Mouse (Mus musculus) megakaryocyte-erythroid progenitor cell, adult 5-6 weeks (primary cell): Measurements from ENCODE around the gene Vcp. TPM values are rescaled to one million over a fixed set of nuclear protein-coding genes. Genes with fewer than 3 reads are reported as not detected.
A peak's percentile ranks its signal among the peaks of the same experiment; 100 is the strongest.

ENCODE experiments used
- ATAC-seq: replicated peaks from 2 replicates; pipeline ENCODE4 v1.8.0; 2016; ENCODE audit warnings: mild to moderate bottlenecking, inconsistent platforms; ENCODE audit not compliant: severe bottlenecking, poor library complexity, low FRiP score, low TSS enrichment
- total RNA-seq, 2 experiments: library from RNA; stranded (forward) in 1 of 2; stranded (reverse) in 1 of 2; fragments of 200-1000, 215-1000 nt in 1 of 2; fragments of >200 nt in 1 of 2; fragmentation: Nextera tagmentation in 1 of 2; gene quantifications; 2 replicates each; pipeline ENCODE4 v1.2.3; 2014 to 2017

The Vcp gene
- total RNA-seq, 2 experiments from 2014 or later: 186 to 346 TPM

- no peak for ATAC-seq
These were observed 50.2 kb downstream of the Vcp start for GRCm38 (mm10) chr4:42950065-42950558.

GRCm38 (mm10) chr4:42949676-42950051, 50.6 kb downstream of the Vcp start, which contains the start of gene Dnajb5:
Dnajb5 (plus strand) TSS chr4:42949814.
- ATAC-seq: peak; percentile 97

DNA sequence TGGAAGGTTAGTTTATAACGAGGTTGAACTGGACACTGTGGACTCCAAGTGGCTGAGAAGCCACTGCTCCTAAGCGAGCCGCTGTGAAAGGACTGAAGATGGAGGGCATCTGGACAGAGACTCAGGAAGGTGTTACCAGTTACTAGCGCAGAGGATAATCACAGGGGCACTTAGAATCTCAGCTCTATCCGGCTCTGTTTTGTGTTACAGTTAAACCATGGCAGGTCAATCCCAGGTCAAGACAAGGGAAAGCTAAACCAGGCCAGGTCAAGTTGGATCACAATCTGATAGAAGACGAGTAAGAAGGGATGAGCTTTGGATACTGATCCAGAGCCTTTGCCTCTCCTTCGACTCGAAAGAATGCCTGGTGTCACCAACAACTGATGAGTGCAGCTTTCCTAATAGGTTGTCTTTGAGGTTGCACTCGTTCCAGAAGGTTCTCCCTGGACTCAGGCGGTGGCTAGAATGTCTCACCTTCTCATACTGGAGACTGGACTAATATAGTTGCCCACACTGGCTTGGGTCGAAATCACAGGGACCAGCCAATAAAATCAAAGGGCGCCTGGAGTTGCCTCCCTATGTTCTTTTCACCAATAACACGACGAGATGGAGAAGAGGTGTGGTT, 51.1 kb downstream of the Vcp start:
- 0 out of 2 replicates have a peak, but pooled peaks have one; percentile 2 for ATAC-seq

DNA sequence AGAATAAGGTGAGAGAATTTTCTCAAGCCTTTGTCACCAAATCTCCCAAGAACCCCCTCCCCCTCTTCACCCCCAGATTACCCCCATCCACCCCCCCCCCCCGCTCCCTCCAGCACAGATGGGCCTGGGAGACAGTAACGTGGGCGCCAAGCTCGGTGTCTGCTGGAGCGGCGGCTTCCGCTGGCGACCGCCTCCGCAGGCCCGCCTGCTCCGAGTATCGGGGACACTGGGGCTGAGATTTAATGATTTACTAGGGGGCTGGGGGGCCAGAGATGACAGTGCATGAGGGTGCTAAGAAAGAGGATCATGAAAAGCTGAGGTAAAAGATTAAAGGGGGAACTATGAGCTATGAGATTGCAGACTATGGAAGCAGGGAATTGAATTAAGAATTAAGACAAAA, 51.8 kb downstream of the Vcp start:
- no peak for ATAC-seq

DNA sequence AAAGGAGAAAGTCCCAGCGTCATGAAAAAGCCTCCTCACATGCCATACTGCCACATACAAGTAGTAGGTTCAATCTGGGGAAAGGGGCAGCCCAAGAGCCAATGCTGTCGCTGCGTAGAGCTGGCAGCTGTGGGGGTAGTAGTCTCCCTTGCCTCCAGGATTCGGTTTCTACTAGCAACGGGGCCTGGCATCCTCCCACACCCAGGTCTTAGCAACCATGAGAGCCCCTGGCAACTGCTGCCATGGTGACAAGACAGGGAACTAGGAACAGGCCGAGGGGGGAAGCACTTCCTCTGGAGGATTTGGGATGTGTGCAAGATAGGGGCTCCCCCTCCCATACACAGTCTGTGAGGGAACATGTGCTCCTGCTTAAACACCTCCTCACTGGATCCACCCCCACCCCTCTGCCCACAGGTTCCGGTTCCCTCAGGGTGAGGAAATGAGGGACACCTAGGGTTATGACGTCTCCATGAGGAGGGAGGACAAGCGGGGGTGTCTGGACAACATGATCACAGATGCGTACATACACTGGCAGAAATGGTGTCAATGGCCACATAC, 53.5 kb downstream of the Vcp start:
- ATAC-seq: no peak

DNA sequence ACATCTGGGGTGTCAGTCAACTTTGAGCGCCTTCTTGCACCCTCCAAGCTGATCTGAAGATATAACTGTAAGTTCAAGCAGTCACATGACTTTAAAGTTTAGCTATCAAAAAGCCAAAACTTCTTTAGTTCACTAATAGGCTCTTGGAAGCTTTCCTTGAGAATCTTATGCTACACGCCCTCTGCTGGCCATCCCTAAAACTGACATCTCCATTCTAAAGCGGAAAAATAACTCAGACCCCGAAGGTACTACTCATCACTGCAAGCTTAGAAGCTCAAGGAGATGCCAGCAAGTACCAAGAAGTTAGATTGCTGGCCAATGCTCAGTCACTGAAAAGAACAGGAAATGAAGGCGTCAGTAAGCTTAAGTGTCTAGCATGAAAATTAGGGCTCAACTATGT, 54.4 kb downstream of the Vcp start:
- no peak for ATAC-seq

- no peak for ATAC-seq
These were observed 54.9 kb downstream of the Vcp start for GRCm38 (mm10) chr4:42945445-42945844.

DNA sequence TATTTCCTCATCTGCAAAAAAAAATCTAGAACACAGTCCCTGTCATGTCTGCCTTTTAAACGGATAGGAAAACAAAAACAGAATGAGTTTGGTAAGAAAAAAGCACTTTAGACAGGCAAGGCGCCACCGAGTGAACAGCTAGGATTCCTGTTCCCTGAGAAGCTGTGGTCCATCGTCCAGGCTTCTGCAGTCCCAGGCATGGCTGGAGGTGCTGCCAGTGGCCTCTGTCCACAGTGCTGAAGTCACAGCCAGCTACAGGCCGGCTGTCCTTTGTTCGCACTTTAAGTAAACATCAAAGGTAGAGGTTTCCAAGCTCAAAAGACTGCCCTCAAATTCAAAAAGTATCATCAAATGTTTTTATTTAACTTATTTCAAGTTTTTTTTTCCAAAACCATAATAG, 55.3 kb downstream of the Vcp start:
- ATAC-seq: no peak

DNA sequence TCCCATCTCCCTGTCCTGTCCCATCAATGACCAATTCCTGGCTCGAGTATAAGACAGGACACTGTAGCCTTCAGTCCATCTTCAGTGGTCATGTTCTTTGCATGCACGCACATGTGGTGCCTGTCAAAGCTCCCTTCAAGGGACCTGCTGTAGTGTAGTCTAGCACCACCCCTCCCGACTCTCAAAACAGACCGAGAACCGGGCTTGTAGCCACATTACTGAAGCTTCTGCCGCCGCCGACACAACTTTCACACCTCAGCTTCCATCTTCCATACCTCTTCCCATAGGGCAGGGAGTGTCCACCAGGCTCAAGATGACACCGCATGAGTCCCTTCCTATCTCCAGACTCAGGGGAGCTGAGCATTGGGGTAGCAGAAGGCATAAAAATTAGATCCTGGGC, 56.1 kb downstream of the Vcp start:
- ATAC-seq: no peak

DNA sequence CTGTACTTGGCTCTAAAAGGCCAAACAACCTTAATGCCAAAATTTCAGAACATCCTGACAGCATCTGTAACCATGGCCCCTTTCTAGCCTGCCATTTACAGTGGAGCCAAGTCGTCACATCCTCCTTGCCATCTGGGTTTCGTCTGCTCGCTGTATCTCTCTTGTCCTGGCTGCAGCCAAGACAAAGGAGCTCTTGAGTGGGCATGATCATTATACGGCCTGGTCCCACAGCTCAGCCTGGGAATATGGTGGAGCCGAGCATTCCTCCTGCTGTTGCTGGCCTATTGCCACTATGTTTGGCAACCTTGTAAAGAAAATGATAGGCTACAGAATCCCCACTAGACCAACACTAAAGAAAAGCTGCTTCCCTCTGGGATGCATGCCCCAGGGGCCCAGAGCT, 57.0 kb downstream of the Vcp start:
- no peak for ATAC-seq

DNA sequence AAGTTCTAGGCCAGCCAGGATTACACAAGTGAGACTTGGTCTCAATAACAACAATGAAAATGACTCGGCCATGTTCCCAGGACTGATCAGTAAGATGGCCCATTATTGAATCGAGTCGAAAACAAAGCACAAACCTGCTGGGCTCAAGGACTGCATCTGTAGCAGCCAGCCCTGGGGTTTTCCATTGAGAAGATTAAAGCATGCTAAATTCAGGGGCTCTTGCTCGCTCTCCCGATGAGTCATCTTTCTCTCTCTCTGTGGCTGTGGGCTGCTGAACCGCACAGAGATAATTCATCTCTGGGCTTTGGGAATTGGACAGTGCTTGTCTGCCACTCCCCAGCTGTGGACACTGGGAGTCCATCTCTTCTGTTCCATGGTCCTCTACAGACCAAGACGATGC, 58.9 kb downstream of the Vcp start:
- no peak for ATAC-seq

DNA sequence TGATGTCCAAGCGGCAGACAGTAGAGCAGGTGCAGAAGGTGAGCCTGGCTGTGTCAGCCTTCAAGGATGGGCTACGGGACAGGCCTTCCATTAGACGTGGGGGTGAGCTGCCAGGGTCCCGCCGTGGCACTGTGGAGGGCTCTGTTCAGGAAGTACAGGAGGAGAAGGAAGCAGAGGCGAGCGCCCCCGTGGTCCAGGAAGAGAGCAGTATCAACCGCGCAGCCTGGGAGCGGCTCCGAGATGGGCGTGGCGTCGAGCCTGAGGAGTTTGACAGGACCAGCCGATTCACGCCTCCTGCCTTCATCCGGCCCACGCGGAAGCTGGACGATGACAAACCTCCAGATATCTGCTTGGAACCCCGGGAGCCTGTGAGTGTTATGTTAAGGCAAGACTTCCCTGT, 66.7 kb downstream of the Vcp start:
- ATAC-seq: peak; percentile 93

DNA sequence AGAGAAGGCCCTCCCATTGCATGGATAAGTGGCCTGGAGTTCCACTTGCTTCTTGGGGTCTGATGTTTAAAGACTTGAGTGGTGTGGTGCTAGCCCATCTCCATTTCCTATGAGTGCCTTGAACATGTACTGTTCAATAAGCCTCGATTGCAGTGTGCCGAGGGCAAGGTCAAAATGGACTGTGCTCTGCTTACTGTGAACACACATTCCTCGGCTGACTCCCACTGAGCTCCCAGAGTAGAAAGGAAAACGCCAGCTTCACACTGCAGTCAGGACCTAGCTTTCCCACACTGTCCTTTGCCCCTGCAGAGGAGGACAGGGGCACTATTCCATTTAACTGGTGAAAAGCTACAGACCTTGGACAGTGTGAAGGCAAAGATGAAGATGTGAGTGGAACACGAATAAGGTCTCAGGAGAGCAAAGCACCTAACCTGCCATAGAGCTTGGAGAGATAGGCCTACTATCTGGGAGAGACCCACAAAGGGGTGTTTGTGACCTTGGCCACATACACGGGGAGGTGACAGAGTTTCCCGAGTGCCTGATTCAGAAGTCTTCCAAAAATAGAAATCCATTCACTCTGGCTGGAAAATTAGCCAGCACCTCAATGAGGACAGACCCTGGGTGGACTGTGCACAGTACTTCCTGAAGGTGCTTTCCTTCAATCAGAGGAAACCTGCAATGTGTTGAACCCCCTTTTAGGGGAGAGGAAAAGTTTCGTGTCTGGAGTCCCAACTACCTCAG, 67.9 kb downstream of the Vcp start:
- no peak for ATAC-seq

Other genes with a start within 250 kb of the Vcp start
- gene Ccl19, start 243.9 kb downstream of the Vcp start, total RNA-seq (2014; fragmentation: Nextera tagmentation): not detected in 2 replicates
- not detected in 2 replicates for gene Ccl19, start 243.9 kb downstream of the Vcp start, total RNA-seq (2017)
- not detected in 2 replicates for gene Ccl21a, start 226.5 kb downstream of the Vcp start, total RNA-seq (2014; fragmentation: Nextera tagmentation)
- not detected in 2 replicates for gene Ccl21a, start 226.5 kb downstream of the Vcp start, total RNA-seq (2017)
- gene Fam205a1, start 146.6 kb downstream of the Vcp start, total RNA-seq (2014; fragmentation: Nextera tagmentation): 0.94 TPM in 1 of 2 replicates, not detected in the other
- not detected in 2 replicates for gene Fam205a1, start 146.6 kb downstream of the Vcp start, total RNA-seq (2017)
- not detected in 2 replicates for gene Gm12394, start 143.7 kb downstream of the Vcp start, total RNA-seq (2014; fragmentation: Nextera tagmentation)
- gene Gm12394, start 143.7 kb downstream of the Vcp start, total RNA-seq (2017): not detected in 2 replicates
- gene Fam205c, start 126.3 kb downstream of the Vcp start, total RNA-seq (2014; fragmentation: Nextera tagmentation): not detected in 2 replicates
- not detected in 2 replicates for gene Fam205c, start 126.3 kb downstream of the Vcp start, total RNA-seq (2017)
- gene Phf24, start 83.8 kb downstream of the Vcp start, total RNA-seq (2014; fragmentation: Nextera tagmentation): not detected in 2 replicates
- gene Phf24, start 83.8 kb downstream of the Vcp start, total RNA-seq (2017): 0.08 TPM in 1 of 2 replicates, not detected in the other
- 0.87 and 2.2 TPM in 2 replicates for gene Dnajb5, start 50.7 kb downstream of the Vcp start, total RNA-seq (2014; fragmentation: Nextera tagmentation)
- 0.09 TPM in 1 of 2 replicates, not detected in the other for gene Dnajb5, start 50.7 kb downstream of the Vcp start, total RNA-seq (2017)
- gene 1700022I11Rik, start 30.9 kb downstream of the Vcp start, total RNA-seq (2014; fragmentation: Nextera tagmentation): not detected in 2 replicates
- gene 1700022I11Rik, start 30.9 kb downstream of the Vcp start, total RNA-seq (2017): 1.3 and 3.4 TPM in 2 replicates
- 24.2 and 35.5 TPM in 2 replicates for gene Fancg, start 10.0 kb upstream of the Vcp start, total RNA-seq (2014; fragmentation: Nextera tagmentation)
- 8.3 and 8.5 TPM in 2 replicates for gene Fancg, start 10.0 kb upstream of the Vcp start, total RNA-seq (2017)
- 14.7 and 20.3 TPM in 2 replicates for gene Pigo, start 25.3 kb upstream of the Vcp start, total RNA-seq (2014; fragmentation: Nextera tagmentation)
- 8.3 and 11.0 TPM in 2 replicates for gene Pigo, start 25.3 kb upstream of the Vcp start, total RNA-seq (2017)
- gene Stoml2, start 31.2 kb upstream of the Vcp start, total RNA-seq (2014; fragmentation: Nextera tagmentation): 207 and 223 TPM in 2 replicates
- 190 and 198 TPM in 2 replicates for gene Stoml2, start 31.2 kb upstream of the Vcp start, total RNA-seq (2017)
- gene Fam214b, start 45.7 kb upstream of the Vcp start, total RNA-seq (2014; fragmentation: Nextera tagmentation): 1.8 and 2.5 TPM in 2 replicates
- gene Fam214b, start 45.7 kb upstream of the Vcp start, total RNA-seq (2017): 1.0 TPM in 2 replicates
- gene Unc13b, start 58.4 kb upstream of the Vcp start, total RNA-seq (2014; fragmentation: Nextera tagmentation): 2.5 and 2.9 TPM in 2 replicates
- gene Unc13b, start 58.4 kb upstream of the Vcp start, total RNA-seq (2017): 0.52 and 3.2 TPM in 2 replicates